Mouse (Mus musculus): ENCODE results near the gene Brd4. TPM values are rescaled to one million over a fixed set of nuclear protein-coding genes. Genes with fewer than 3 reads are reported as not detected.

Gene Brd4
- polyA plus RNA-seq, 1 experiment = 80.7 TPM

DNA sequence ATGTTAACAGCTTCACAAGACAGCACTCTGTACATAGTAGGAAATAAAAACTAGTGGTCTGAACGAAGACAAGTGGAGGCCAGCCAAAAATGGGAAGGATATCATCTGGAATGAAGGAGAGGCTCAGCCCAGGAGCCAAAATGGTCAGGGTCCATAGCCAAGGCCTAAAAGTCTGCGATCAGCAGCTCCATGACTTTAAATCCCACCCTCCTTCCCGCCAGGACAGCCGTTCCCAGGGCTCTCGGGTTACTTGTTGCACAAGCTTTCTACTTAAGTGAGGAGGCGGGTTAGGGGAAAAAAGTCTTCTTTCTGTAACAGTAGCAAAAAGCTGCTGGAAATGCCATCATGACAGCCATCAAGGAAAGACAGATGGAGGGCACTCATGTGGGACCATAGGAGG, 75.4 kb downstream of the Brd4 start:
- Histone ChIP-seq H3K27ac (ENCODE audit: insufficient read depth, low read length) (peak overlapping the region; percentile 90), H3K4me3 (ENCODE audit: insufficient read depth, low read length) (no peak overlapping the region), H3K4me1 (ENCODE audit: control insufficient read depth, insufficient read depth, low read length) (peaks cover 6% of the 10 kb centered on the region)
- TF ChIP-seq POLR2A (IDR thresholded peaks at IDR 0.05; ENCODE audit: low read depth, low read length) = no peak
- no peak for TF ChIP-seq CTCF (IDR thresholded peaks at IDR 0.05; ENCODE audit: borderline replicate concordance, insufficient read depth, low read length)

DNA sequence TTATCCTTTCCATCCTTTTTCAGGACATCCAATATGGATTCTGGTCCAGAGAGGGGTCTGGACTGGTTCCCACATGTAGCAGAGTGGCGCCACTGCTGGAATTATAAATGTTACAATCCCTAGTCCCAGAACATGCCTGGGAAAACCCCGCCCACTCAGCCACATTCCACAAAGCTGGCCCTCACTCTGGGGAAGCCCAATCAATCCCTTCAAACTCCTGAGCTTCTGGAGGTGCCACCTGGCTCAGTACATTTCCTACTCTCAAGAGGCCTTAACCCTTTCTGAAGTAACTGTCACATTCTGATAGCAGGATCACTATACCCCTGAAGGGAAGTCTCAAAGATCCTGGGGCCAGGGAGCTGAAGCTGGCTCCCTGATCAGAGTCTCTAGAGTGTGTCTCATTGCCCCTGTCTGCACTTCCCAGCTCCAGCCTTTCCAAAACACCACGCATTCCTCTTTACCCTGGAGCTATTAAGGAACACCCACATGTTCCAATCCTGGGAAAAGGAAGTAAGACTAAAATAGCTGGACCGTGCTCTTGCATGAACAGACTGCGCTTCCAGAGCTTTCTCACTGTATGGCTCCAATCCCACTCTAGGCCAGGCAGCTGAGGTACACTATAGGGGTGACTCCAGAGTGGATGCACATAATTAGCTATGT, 76.8 kb downstream of the Brd4 start:
- no peak overlapping the region for H3K4me3 ChIP-seq (ENCODE audit: insufficient read depth, low read length)
- peak overlapping the region; percentile 90 for H3K27ac ChIP-seq (ENCODE audit: insufficient read depth, low read length)
- TF ChIP-seq POLR2A (IDR thresholded peaks at IDR 0.05; ENCODE audit: low read depth, low read length) (no peak), CTCF (IDR thresholded peaks at IDR 0.05; ENCODE audit: borderline replicate concordance, insufficient read depth, low read length) (no peak)
- peaks cover 6% of the 10 kb centered on the region for H3K4me1 ChIP-seq (ENCODE audit: control insufficient read depth, insufficient read depth, low read length)

DNA sequence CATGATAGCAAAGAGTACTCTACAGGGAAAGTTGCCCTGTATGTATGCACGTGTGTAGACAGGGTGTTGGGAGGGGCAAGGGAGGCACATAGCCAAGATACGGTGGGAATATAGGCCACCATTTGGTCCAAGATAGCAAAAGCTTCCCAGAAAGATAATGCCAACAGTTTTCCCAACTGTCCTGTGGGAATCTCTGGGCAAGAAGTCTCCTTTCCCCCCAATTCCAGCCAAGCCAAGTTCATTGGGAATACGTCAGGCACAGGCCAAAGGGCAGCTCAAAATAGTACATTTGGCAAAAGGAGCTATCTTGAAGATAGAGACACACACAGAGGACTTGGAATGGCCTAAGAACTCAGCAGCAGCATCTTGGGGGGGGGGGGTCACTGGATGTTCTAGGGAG, 79.2 kb downstream of the Brd4 start:
- Histone ChIP-seq H3K27ac (ENCODE audit: insufficient read depth, low read length) (no peak overlapping the region), H3K4me1 (ENCODE audit: control insufficient read depth, insufficient read depth, low read length) (peaks cover 6% of the 10 kb centered on the region), H3K4me3 (ENCODE audit: insufficient read depth, low read length) (no peak overlapping the region)
- no peak for TF ChIP-seq CTCF (IDR thresholded peaks at IDR 0.05; ENCODE audit: borderline replicate concordance, insufficient read depth, low read length)

DNA sequence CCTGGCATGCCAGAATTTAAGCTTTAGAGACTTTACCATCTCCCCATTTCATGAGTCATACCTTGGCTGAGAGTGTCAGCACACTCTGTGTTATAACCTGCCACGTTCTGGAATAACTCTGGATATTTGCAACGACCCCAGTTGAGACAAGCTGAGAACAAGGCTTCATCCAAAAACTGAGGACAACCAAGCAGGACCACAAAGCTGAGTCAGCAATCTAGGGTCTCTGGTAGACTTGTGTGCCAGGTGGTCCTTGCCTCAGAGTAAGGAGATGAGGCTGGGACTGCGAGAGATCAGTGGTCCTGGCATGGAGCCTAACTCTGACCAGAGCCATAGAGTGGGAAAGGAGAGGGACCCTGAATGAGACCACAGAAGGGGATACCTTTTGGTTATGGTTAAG, 81.5 kb downstream of the Brd4 start:
- TF ChIP-seq CTCF (IDR thresholded peaks at IDR 0.05; ENCODE audit: borderline replicate concordance, insufficient read depth, low read length) (no peak), POLR2A (IDR thresholded peaks at IDR 0.05; ENCODE audit: low read depth, low read length) (no peak)
- H3K4me3 ChIP-seq (ENCODE audit: insufficient read depth, low read length) = no peak overlapping the region
- H3K4me1 ChIP-seq (ENCODE audit: control insufficient read depth, insufficient read depth, low read length) = no peaks in the 10 kb centered on the region; the same call in 1 of the 2 replicates
- no peak overlapping the region for H3K27ac ChIP-seq (ENCODE audit: insufficient read depth, low read length)

DNA sequence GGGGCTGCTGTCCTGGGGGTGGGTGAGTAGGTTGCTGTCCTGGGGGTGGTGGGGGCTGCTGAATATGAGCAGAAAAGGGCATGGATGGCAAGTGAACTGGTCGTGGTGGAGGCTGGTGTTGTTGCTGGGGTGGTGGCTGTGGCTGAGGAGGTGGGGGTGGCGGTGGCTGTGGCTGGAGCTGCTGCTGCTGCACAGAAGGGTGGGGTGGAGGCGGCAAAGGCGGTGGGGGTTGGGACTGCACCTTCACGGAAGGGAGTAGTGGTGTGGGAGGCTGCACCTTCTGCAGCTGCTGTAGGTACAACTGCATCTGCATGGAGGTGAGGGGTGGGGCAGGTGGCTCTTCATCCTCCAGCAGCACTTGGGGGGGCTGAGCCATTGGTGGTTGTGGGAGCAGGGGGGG, 83.4 kb downstream of the Brd4 start:
- TF ChIP-seq CTCF (IDR thresholded peaks at IDR 0.05; ENCODE audit: borderline replicate concordance, insufficient read depth, low read length) (no peak), POLR2A (IDR thresholded peaks at IDR 0.05; ENCODE audit: low read depth, low read length) (no peak)
- H3K4me1 ChIP-seq (ENCODE audit: control insufficient read depth, insufficient read depth, low read length) = no peaks in the 10 kb centered on the region
- H3K27ac ChIP-seq (ENCODE audit: insufficient read depth, low read length) = no peak overlapping the region
- no peak overlapping the region for H3K4me3 ChIP-seq (ENCODE audit: insufficient read depth, low read length)

DNA sequence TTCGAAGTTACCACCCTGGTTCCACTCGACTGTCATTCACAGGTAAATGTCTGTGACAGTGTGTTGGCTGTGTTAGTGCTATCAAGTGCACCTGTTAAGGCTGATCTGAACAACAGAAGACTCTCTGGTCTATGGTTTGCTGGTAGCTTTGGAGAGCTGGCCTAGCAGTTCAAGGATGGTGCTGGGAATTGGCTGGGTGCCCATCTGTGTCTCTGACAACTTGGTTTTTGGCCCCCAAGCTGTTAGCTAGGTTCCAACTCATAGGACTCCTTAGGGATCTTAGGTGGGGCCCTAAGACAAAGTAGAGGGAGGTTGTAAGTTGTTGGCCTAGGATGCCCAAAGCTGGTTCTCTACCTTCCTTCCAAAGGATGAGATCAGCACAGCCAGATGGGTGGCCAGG, 84.7 kb downstream of the Brd4 start:
- Histone ChIP-seq H3K4me3 (ENCODE audit: insufficient read depth, low read length) (no peak overlapping the region), H3K4me1 (ENCODE audit: control insufficient read depth, insufficient read depth, low read length) (no peaks in the 10 kb centered on the region), H3K27ac (ENCODE audit: insufficient read depth, low read length) (no peak overlapping the region)
- TF ChIP-seq POLR2A (IDR thresholded peaks at IDR 0.05; ENCODE audit: low read depth, low read length) (no peak), CTCF (IDR thresholded peaks at IDR 0.05; ENCODE audit: borderline replicate concordance, insufficient read depth, low read length) (no peak)

DNA sequence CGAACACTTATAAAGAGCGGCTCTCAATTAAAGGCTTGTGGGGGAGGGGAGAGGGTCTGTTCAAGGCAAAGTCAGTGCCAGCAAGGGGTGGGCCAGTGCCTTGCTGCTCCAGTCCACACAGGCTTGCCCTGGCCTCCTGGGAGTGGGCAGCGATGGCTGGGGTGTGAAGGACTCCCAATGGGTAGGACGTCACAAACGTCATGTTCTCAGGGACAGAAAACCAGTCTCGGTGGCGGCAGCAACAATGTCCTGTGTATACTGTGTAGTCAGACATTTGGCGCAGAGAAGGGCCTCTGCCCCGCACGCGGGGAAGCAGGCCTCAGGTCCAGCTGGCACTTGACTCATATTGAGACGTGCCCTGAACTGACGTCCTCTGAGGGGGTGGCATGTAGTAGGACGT, 87.4 kb downstream of the Brd4 start:
- no peaks in the 10 kb centered on the region for H3K4me1 ChIP-seq (ENCODE audit: control insufficient read depth, insufficient read depth, low read length)
- no peak for TF ChIP-seq CTCF (IDR thresholded peaks at IDR 0.05; ENCODE audit: borderline replicate concordance, insufficient read depth, low read length)
- TF ChIP-seq POLR2A (IDR thresholded peaks at IDR 0.05; ENCODE audit: low read depth, low read length) = no peak
- no peak overlapping the region for H3K4me3 ChIP-seq (ENCODE audit: insufficient read depth, low read length)
- H3K27ac ChIP-seq (ENCODE audit: insufficient read depth, low read length) = no peak overlapping the region

DNA sequence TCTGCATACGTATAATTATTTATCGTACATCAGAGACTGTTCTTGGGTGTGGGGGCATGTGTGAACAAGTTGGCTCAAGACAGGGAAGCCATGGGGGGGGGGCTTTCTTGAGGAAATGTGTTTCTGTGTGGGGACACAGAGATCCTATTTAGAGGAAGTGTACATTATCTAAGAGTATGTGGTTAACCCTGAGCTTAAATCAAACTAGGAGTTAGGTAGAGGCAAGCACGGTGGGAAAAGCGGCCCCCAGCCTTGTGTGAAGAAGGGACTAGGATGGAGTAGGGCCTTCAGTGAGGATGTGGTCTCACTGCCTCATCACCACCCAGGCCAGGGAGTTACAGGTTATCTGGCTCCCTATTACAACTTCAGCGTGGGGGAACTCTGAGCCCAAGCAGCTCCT, 88.8 kb downstream of the Brd4 start:
- no peaks in the 10 kb centered on the region for H3K4me1 ChIP-seq (ENCODE audit: control insufficient read depth, insufficient read depth, low read length)
- TF ChIP-seq CTCF (IDR thresholded peaks at IDR 0.05; ENCODE audit: borderline replicate concordance, insufficient read depth, low read length) (no peak), POLR2A (IDR thresholded peaks at IDR 0.05; ENCODE audit: low read depth, low read length) (no peak)
- no peak overlapping the region for H3K4me3 ChIP-seq (ENCODE audit: insufficient read depth, low read length)
- H3K27ac ChIP-seq (ENCODE audit: insufficient read depth, low read length) = no peak overlapping the region

DNA sequence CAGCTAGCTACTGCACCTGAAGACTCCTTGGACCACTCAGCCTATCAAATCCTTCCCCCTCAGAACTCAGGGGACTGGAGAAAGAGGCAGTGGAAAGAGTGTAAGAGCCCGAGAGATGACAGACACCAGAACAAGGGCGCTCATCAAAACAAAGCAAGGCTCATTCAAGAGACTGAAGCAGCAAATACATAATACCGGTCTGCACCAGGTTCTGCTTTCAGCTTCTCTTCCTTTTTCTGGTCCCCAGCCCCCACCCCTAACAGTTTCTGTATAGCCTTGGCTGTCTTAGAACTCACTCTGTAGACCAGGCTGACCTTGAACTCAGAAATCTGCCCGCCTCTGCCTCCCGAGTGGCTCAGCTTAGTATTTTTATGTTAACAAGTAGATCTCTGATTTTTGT, 91.5 kb downstream of the Brd4 start:
- TF ChIP-seq POLR2A (IDR thresholded peaks at IDR 0.05; ENCODE audit: low read depth, low read length) (no peak), CTCF (IDR thresholded peaks at IDR 0.05; ENCODE audit: borderline replicate concordance, insufficient read depth, low read length) (no peak)
- no peak overlapping the region for H3K4me3 ChIP-seq (ENCODE audit: insufficient read depth, low read length)
- H3K4me1 ChIP-seq (ENCODE audit: control insufficient read depth, insufficient read depth, low read length) = no peaks in the 10 kb centered on the region
- no peak overlapping the region for H3K27ac ChIP-seq (ENCODE audit: insufficient read depth, low read length)

DNA sequence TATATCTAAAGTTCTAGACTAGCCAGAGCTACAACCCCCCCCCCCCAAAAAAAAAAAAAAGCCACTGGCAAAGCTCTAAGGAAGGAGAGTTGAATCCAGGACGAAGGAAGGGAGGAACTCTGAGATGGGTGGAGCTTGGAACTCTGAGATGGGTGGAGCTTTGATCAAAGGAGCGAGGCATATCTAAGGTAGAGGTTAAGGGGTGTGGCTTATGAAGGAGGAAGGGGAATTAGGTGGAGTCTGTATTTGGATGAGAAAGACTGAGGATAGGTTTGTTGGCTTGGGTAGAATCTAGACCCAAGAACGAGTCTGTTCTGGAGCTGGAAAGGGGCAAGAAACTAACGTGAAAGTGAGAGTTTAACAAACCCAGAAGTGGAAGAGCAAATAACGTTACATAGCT, 94.7 kb downstream of the Brd4 start:
- Histone ChIP-seq H3K4me1 (ENCODE audit: control insufficient read depth, insufficient read depth, low read length) (no peaks in the 10 kb centered on the region), H3K27ac (ENCODE audit: insufficient read depth, low read length) (no peak overlapping the region), H3K4me3 (ENCODE audit: insufficient read depth, low read length) (no peak overlapping the region)
- no peak for TF ChIP-seq CTCF (IDR thresholded peaks at IDR 0.05; ENCODE audit: borderline replicate concordance, insufficient read depth, low read length)
- TF ChIP-seq POLR2A (IDR thresholded peaks at IDR 0.05; ENCODE audit: low read depth, low read length) = no peak

All from embryonic fibroblast, embryonic 13.5 days (primary cell).